Mouse (Mus musculus) frontal cortex, adult 2 months (tissue): ENCODE data around the gene Prr5l. TPM values are rescaled to one million over a fixed set of nuclear protein-coding genes. Genes with fewer than 3 reads are reported as not detected.

Source experiments
- DNase-seq, 2 experiments: peaks; one replicate each; pipeline ENCODE4 v3.0.0; 2022; ENCODE audit warnings: low spot score in 1 of 2; ENCODE audit errors: extremely low spot score in 1 of 2
- polyA plus RNA-seq: library from polyadenylated mRNA; depleted of rRNA; stranded (reverse); fragments of >200 nt; gene quantifications from 2 replicates; pipeline ENCODE4 v1.2.3, GENCODE M21; 2012

Prr5l gene
- polyA plus RNA-seq, 1 experiment, result 12.0 TPM

DNA sequence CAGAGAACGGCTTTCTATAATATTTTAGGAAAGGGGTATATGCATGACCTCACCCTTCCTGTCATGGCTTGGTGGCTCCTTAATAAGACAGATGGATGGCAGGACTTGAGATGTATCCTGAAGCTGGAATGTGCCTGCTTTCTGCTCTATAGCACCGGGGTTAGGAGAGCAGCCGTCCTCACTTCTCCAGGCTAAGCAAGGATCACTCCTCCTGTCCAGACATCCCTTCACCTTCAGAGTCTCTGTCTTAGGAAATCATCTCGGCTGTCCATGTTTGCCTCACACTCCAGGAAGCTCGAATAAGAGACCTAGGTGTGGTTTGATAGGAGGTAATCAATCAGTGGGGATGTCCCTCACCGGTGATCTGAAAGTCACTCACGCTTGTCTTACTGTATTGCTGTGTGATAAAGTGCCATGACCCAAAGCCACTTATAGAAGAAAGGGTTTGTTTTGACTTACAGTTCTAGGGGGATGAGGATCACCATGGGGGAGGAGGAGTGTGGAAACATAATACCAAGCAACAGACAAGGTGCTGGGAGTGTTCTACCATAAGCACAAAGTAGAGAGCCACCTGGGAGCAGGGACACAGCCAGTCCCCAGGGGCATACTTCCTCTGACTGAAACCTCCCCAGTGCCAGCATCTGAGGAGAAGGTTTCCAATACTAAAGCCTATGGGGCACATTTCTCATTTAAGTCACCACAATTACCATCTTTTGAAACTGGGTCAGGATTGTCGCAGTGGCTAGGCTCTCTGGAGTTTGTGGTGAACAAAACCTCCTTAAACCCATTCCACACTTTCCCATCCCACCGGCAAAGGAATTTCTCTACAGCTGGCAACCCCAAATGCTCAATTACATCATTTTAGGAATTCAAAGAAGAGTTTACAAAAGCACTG, 57.4 kb downstream of the Prr5l start:
- no peak for DNase-seq

DNA sequence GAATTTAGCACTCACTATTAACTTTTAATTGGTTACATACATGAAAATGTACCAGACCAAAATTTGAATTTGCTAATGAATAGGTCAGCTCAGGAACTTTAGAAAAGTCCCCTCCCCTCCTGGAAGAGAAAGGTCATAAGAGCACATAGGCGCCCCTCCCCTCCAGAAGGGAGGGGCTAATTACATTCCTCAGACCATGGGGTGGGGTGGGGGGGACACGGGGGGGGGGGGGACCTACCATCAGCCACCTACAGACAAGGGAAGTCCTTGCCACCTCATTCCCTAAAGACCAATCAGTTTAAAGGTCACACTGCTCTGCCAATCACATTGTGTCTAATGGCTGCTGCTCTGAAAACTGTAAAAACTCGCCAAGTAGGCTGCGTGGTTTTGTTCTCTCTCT, 59.0 kb downstream of the Prr5l start:
- DNase-seq, result no peak

DNA sequence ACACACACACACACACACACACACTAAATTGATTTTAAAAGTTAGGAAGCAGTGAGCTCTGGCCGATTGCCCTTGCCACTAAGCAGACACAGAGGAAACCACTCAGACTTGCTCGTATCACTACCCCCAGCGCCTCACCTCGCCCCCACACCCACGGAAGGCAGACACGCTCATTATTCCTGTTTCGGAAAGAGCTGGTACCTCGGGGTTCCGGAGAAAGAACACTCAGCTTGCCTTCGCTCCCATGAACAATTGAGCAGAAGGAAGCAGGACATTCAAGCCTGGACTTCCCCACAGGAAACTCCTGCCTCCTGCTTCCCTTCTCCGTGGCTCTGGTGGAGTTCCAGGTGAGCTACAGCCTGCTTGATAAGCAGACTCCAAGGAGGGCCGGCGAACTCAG, 60.0 kb downstream of the Prr5l start:
- no peak for DNase-seq

DNA sequence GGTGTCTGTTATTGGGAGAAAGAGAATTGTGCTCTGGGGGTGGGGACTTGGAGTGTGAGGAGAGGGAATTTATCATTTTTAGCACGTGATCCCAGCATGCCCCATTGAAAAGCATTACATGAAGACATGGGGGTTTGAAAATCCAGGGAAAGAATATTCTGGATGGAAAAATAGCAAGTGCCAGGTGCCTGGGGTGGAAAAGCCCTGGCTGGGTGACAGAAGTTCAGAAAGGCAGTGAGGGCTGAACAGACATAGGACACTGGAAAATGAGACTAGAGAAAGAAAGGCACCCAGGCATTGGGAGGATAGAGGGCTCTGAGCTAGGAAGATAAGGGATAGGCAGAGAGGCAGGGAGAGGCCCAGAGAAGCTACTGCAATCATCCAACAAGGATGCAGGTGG, 62.0 kb downstream of the Prr5l start:
- no peak for DNase-seq

DNA sequence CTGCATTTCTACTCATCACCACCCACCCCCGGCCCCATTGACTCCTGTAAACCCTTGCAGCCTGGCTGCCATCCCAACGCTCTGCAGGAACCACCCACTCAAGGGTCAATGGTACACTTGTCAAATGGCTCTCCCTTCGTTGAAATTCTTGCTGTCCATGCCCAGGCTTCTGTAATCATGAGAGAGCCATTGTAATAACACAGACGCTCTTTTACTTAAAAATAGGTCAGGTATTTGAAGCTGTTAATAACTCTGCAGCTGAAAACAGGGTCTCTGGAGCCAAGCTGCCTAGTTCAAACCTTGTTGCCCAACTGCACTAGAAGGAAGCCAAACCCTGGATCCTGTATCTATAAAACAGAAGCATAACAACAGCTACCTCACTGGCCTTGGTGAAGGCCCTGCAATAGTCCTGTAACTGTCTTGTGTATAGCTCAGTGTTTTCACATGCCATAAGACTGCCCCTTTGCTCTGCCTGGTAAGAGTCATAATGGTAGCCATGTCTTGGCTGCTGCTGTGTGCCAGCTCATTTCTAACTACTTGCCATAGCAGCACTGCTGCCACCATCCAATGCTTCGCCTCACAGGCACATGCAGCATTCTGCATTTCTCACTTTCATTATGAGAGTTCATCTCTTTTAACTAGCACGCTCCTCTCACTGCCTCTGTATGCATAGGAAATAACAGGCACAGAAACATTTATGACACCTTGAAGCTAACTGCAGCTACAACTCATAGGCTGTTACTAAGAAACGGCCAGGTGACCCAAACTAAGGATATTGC, 63.7 kb downstream of the Prr5l start:
- DNase-seq, result no peak

DNA sequence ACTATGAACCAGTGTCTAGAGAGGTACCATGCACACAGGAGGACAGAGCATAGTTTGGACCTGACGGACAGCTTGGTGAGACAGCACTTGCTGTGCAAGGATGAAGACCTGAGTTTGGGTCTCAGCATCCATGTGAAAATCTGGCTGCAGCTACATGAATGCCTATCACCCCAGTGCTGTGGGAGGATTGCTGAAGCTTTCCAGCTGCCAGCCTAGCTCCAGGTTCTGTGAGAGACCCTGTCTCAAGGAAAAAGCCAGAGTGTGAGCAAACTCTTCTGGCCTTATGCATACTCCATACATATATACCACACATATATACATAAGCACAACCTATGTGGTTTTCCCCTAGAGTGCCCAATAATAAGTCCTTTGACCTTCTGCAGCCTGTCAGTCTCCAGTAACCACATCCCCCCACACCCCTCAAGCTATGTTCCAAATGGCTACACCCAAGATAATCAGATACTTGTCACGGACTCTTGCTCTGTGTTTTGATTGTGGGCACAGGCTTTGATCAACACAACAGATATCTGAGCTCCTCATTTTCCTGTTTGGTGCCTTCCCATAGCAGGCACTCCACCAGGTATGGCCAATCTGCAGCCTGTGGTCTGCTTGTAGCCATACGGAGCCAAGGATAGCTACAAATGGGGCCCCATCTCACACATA, 66.0 kb downstream of the Prr5l start:
- DNase-seq, result no peak

DNA sequence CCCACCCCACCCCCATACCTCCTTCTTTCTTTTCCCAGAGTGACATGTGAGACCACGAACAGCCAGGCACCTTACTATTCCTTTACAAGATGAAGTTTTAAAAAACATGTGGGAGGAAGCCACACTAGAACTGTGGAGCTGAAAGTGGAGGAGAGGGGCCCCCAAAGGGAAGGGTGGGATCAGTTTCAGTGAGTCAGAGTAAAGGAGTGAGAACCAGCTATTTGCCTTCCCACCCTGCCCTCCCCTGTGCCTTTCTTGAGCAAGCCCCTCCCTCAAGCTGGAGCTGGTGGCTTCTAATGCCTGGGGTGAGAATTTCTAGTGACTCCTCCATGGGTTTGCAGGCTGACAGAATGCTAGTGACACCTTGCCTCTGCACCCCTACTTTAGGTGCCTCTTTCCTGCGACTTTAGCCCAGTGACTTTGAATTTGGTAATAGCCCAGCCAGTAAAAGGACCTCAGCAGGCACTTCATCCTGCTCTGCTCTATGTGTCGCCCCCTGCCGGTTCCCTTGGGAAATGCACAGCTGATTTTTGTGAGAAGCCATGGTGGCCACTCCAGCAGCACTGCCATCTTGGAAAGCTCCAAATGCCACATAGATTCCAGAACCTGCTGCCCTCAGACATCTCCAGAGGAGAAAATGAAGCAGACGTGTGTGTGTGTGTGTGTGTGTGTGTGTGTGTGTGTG, 67.4 kb downstream of the Prr5l start:
- no peak for DNase-seq

DNA sequence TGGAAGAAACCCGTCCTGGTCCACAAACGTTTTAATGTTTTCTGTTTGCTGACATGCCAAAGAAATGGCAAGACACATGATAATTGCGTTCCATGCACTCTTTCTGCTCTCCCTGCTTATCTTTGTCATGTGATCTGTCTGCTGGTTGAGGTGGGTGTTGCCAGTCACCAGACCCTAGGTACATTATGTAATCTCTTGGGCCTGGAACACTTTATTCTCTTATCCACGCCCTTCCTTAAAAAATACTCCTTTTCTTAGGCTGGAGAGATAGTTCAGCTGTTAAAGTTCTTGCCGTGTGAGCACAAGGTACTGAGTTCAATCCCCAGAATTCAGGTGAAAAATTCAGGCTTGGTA, 68.6 kb downstream of the Prr5l start:
- DNase-seq, result no peak

DNA sequence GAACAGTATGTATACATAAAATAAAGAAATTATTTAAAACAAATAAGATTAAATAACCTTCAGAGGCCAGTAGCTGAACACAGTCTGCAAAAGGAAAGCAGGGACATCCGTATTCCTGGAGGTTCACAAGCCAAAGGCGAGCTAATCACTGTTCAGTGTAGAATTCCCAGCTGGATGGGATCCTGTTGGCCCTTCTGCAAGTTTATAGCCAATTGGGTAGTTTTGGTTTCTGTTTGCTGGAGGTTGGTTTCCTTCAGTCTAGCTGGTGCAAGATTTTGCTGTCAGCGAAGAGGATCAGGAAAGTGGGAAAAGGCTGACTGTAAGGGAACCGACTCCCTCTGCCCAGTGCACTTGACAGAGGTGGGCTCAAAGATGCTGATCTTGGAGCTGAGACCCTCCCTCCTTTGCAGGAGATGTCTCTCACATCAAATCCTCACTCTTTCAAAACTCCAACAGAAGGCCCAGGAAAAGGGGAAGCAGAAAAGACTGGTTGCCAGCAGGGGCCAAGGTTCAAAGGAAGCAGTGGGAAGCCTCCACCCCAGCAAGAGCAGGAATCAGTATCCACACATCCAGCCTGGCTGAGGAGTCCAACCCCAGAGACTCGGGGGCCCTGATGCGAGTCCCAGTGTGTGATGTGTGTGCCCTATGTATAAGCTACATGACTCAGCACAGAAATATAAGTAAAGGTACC, 69.1 kb downstream of the Prr5l start:
- DNase-seq, result no peak

DNA sequence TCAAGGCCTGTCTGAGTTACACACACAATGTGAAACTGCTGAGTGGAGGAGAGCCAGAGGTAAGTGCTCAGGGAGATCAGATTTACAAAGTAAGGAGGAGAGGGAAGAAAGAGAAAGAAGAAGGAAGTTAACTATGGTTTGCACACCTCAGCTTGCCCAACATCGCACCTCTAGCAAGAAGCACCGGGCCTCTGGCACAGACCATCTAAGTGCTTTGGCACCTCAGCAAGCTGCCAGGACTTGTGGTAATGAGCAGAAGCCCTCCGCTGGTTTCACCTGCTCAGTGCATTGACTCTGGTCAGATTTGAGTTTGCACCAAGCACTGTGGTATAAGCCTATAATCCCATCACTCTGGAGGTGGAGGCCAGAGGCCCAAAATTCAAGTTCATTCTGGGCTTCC, 70.9 kb downstream of the Prr5l start:
- no peak for DNase-seq

DNA sequence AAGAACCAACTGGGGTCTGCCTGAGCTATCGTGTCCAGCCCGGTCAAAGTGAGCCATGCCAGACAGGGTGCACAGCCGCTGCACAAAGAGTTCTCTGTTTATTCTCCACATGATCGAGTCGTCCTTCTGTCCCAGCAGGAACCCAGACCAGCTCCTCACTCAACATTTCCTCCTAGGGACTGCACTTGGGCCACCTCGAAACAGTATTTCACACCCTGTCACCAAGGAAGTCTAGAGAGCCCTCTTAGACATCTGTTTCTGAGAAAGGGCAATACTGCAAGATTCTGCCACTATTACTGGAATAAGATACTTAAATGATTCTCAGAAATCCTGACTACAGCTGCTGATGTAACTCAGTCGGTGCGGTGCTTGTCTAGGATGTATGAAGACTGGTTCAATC, 72.1 kb downstream of the Prr5l start:
- no peak for DNase-seq

DNA sequence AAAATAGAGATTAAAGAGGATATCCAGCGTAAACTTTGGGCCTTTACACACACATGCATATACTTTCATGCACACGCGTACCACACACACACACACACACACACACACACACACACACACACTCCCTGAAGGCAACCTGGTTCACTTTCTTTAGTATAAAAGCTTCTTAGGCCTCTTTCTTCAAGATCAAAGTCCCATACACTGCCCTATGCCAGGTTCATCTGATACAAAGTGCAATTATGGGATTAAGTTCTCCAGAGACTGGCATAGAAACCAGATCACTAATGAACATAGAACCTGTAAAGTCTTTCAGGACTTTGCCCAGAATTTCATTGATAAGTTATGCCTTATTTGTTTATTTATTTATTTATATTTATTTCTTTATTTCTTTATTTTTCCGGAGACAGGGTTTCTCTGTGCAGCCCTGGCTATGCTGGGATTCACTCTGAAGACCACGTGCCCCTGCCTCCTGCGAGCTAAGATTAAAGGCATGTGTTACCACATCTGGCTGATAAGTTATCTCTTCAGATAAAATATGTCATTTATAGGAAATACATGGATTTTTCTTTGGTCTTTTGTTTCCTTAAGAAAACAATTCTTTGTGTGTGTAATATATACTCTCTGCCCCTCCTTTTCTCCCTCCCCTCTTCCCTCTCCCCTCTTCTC, 73.1 kb downstream of the Prr5l start:
- DNase-seq, result no peak

DNA sequence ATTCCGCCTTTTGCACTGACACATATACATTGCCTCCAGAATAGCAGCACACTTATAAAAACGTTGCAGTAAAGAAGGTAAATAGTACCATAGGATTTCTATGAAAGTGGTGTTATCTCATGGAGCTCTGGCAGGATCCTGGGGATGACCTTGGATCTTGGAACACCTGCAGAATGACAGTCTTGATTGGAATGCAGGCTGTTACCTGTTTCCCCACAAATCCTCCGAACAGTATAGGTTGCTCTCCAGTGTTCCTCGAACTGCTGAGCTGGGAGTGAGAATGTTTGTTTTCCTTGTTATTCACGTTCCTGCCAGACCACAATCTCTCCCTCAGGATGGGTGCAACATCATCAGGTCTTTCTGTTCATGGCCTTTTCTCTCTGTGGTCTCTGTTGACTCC, 75.1 kb downstream of the Prr5l start:
- no peak for DNase-seq

DNA sequence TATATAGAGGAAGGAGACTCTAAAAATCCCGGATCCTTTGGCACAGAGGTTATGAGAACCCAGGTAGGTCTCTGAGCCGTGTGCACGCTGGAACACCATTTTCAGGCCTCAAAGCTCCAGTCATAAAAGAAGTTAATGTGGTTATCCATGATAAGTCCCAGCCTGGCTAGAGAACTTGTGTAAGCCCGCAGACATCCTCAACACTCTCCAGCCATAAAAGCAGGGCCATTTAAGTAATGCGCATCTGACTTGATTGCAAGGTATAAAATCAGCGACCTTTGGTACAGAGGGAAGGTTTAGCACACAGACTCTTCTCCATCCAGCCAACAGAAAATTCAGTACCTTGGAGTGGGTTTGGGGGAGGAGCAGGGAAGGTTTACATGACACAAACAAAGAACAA, 80.6 kb downstream of the Prr5l start:
- no peak for DNase-seq

DNA sequence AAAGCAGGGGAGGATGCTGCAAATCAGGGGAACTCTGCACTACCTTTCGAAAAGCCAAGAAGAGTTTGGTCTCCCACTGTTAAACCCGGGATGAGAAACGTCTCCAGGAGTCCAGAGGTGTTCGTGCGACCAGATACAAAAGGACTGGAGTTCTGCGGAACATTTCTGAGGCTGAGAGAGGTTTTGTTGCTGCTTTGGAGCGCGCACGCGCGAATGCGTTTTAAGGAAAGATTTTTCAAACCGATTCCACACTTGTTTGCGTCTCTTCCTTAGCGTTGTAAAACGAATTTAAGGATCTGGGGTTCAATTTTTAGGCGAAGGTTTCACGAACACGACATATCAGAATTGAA, 85.0 kb downstream of the Prr5l start:
- peak in 1 of 2 experiments; percentile 11 for DNase-seq

DNA sequence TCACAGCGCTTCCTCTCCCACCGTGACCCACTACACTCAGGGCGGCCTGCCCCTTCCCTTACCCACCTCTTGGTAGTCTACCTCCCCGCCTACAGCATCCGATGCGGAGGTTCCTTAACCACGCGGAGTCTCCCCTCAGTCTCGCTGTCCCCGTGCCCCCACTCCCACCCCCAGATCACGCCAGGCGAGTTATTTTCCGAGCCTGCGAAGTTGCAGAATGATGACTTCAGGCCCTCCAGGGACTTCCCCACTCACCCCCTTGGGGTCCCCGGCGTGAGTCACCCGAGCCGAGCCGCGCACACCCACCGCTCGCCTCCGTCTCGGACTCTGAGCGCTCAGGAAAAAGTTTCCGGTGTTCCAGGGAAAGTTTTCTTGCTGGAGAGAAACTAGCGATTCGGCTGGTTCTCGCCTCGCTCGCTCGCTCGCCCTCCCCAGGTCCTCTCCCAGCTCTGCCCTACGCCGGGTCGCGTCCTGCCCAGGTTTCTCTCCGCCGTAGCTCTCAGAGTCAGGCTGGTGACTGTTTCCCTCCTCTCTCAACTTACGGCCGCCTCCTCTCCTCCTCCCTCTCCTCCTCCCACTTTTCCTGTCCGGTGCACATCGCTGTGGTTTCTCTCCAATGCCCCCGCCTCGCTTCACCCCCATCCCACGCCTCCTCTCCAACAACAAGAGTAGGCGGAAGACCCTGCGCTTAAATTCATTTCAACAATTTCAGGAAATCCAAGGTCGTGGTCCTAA, 85.5 kb downstream of the Prr5l start:
- no peak for DNase-seq

DNA sequence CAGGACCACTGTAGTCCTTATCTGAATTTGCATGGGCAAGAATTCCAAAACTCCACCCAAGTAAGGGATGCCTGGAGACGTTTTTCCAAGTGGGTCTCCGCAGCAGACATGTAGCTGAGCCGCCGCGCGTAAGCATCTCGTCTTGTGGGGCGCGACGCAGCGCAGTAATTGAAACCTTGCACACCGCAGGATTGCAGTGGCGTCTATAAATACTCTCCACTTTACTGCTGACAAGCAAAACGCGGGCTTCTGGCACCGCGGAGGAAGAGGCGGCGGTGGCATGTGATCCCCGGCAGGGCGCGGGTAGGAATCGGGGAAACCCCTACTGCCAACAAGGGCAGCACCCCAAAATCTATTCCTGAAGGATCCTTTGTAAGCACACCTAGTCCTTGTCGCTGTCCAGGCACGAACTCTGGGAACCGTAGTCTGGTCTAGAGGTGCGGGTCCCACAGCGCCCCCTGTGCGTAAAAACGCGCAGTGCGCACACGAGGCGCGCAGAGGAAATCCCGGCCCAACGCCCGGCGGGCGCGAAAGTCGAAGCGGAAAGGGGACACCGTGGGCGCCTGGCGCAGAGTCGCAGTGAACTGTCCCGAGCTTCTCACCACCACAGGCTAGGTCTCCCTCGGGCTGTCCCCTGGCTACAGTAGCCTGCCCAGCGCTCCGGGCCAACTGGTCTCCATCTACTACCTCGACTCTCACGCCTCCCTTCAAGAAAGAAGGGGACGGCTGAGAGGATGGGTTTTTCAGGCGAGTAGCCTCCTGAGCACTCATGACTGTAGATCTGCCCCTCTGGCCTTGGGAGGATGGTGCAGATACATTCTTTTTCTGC, 86.3 kb downstream of the Prr5l start:
- peak in 1 of 2 experiments; percentile 60 for DNase-seq

DNA sequence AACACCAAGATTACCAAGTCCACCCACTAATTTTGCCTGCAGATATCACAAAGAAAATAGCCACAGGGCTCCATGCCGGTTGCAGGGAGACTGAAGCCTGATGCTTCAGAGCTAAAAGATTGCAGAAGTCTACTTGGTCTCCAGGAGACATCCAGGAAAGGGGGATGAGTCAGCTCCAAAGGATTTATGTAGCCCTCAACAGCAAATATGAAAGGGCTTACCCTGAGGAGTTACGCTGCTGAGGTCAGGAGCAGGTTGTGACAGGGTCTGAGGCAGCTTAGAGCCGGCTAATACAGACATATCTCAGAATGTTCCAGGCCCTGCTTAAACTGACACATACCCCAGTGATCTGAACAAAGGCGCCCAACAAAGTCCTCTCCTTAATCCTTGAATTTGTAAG, 90.7 kb downstream of the Prr5l start:
- no peak for DNase-seq
